Comparison of ENCODE assay signal across 27 mouse cellular contexts in the genomic region with DNA sequence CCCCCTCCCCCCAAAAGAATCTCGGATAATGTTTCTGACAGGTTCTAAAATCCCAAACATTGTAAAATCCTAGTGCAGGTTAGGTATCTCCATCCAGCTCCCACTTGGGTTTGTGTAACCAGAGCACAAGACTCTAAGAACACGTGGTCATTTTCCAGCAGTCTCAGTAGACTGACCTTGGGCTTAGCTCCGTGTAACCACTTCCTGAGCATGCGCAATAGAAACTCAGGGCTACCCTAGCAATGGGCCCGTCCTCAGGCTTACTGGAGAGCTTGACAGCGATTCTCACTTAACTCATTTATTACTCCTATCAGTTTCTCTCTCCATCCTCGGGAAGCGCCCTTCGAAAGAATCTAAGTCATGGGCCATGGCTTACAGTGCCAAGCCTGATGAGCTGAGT.
"Had no signal": no experiment of that assay in that cellular context is flagged by ENCODE, and none has a peak within 500 bp of the region (broad histone marks: within the 10 kb centered on the region; RNA-seq: fewer than 3 reads in every experiment).

No protein-coding gene starts in this region.

- H3K4me2 ChIP-seq: heart, embryonic 11.5 days; heart, embryonic 13.5 days; heart, embryonic 15.5 days; hindbrain, embryonic 12.5 days; hindbrain, embryonic 15.5 days; kidney, embryonic 15.5 days; limb, embryonic 13.5 days; limb, embryonic 15.5 days; liver, embryonic 12.5 days had no signal

- DNase-seq: gastrocnemius, adult 2 months; gastrocnemius, postnatal 10 days; gastrocnemius, postnatal 25 days; heart, adult 2 months; heart, postnatal 14 days; heart, postnatal 36 days; kidney, adult 11 months; kidney, adult 2 months; kidney, adult 9 months; kidney, postnatal 14 days; kidney, postnatal 36 days; layer of hippocampus, adult 9-11 months; layer of hippocampus, postnatal 36 days; left cerebral cortex, postnatal 4 days had no signal

- ATAC-seq: hindbrain, postnatal 0 days; intestine, embryonic 16.5 days; liver, embryonic 12.5 days had no signal

- H3K9ac ChIP-seq: heart, embryonic 13.5 days; heart, embryonic 15.5 days; hindbrain, embryonic 12.5 days; hindbrain, embryonic 15.5 days; kidney, embryonic 15.5 days; limb, embryonic 13.5 days; limb, embryonic 15.5 days; liver, embryonic 12.5 days; liver, embryonic 14.5 days had no signal

- H3K27ac ChIP-seq: gastrocnemius, adult 2 months; heart, adult 2 months; heart, embryonic 13.5 days; heart, embryonic 15.5 days; hindbrain, embryonic 12.5 days; hindbrain, embryonic 15.5 days; hindbrain, postnatal 0 days; kidney, embryonic 15.5 days; kidney, postnatal 0 days; limb, embryonic 13.5 days; limb, embryonic 15.5 days; liver, embryonic 12.5 days; liver, embryonic 14.5 days had no signal

- H3K4me3 ChIP-seq: gastrocnemius, adult 2 months; heart, adult 2 months; heart, embryonic 13.5 days; heart, embryonic 15.5 days; hindbrain, embryonic 12.5 days; hindbrain, embryonic 15.5 days; kidney, embryonic 15.5 days; limb, embryonic 13.5 days; limb, embryonic 15.5 days; liver, embryonic 12.5 days had no signal

- H3K27me3 ChIP-seq: heart, embryonic 13.5 days; heart, embryonic 15.5 days; hindbrain, embryonic 12.5 days; hindbrain, embryonic 15.5 days; kidney, embryonic 15.5 days; limb, embryonic 13.5 days; limb, embryonic 15.5 days; liver, embryonic 12.5 days had no signal

- H3K9me3 ChIP-seq: heart, embryonic 13.5 days; heart, embryonic 15.5 days; hindbrain, embryonic 12.5 days; hindbrain, embryonic 15.5 days; kidney, embryonic 15.5 days; limb, embryonic 13.5 days; limb, embryonic 15.5 days; liver, embryonic 12.5 days had no signal

- H3K4me1 ChIP-seq: hindbrain, embryonic 12.5 days; hindbrain, embryonic 15.5 days; kidney, embryonic 15.5 days; limb, embryonic 13.5 days; limb, embryonic 15.5 days; liver, embryonic 12.5 days had no signal
